Comparison of ENCODE assay signal across 8 mouse cellular contexts in genomic region chr3:96172197-96173178, GRCm38 (mm10). TPM values are rescaled to one million over a fixed set of nuclear protein-coding genes. Genes with fewer than 3 reads are reported as not detected.
DNase-seq lines count a peak whose midpoint lies in the region; ATAC-seq and TF ChIP-seq lines count a peak whose summit lies in the region.

Gene Sf3b4 (plus strand): TSS chr3:96172332.

- no peaks in the 10 kb centered on the region for H3K9me3 ChIP-seq in heart, embryonic 11.5 days (replicated peaks; ENCODE audit: control insufficient read depth, low read length)
- H3K9me3 ChIP-seq in kidney, postnatal 0 days (replicated peaks; ENCODE audit: low read length): no peaks in the 10 kb centered on the region
- H3K9me3 ChIP-seq in liver, embryonic 13.5 days (replicated peaks): no peaks in the 10 kb centered on the region
- no peaks in the 10 kb centered on the region for H3K9me3 ChIP-seq in stomach, embryonic 16.5 days (replicated peaks; ENCODE audit: control insufficient read depth, low read length)

- H3K36me3 ChIP-seq in heart, embryonic 11.5 days (ENCODE audit: control insufficient read depth, insufficient read depth, low read length): peaks cover 20% of the 10 kb centered on the region
- peaks cover 26% of the 10 kb centered on the region for H3K36me3 ChIP-seq in kidney, postnatal 0 days (ENCODE audit: insufficient read depth, low read length)
- peaks cover 41% of the 10 kb centered on the region for H3K36me3 ChIP-seq in liver, embryonic 13.5 days
- H3K36me3 ChIP-seq in stomach, embryonic 16.5 days (ENCODE audit: control insufficient read depth, insufficient read depth, low read length): peaks cover 17% of the 10 kb centered on the region; the same call in 1 of the 2 replicates

- no peaks in the 10 kb centered on the region for H3K27me3 ChIP-seq in heart, embryonic 11.5 days (ENCODE audit: control insufficient read depth, insufficient read depth, low read length)
- H3K27me3 ChIP-seq in kidney, postnatal 0 days (ENCODE audit: insufficient read depth, low read length): no peaks in the 10 kb centered on the region
- no peaks in the 10 kb centered on the region for H3K27me3 ChIP-seq in liver, embryonic 13.5 days
- H3K27me3 ChIP-seq in stomach, embryonic 16.5 days (ENCODE audit: control insufficient read depth, insufficient read depth, low read length): no peaks in the 10 kb centered on the region

- peak within 1 kb of the TSS; percentile 87 for H3K4me2 ChIP-seq in heart, embryonic 11.5 days
- H3K4me2 ChIP-seq in kidney, postnatal 0 days (ENCODE audit: low read length): peak within 1 kb of the TSS; percentile 93
- H3K4me2 ChIP-seq in liver, embryonic 13.5 days: peak within 1 kb of the TSS; percentile 85
- H3K4me2 ChIP-seq in stomach, embryonic 16.5 days (ENCODE audit: low read depth, low read length): peak within 1 kb of the TSS; percentile 82

- peak within 1 kb of the TSS; percentile 97 for H3K9ac ChIP-seq in heart, embryonic 11.5 days (ENCODE audit: low read depth, low read length)
- H3K9ac ChIP-seq in kidney, postnatal 0 days (ENCODE audit: low read depth, low read length): peak within 1 kb of the TSS; percentile 81
- H3K9ac ChIP-seq in liver, embryonic 13.5 days: peak within 1 kb of the TSS; percentile 88
- H3K9ac ChIP-seq in stomach, embryonic 16.5 days (ENCODE audit: low read length): peak within 1 kb of the TSS; percentile 79

- DNase-seq in CD4-positive helper T cell, adult 2 months (ENCODE audit: low read depth, low spot score): peak; percentile 97
- DNase-seq in brain, adult 2 months (ENCODE audit: low read depth, low spot score): peak; percentile 96
- DNase-seq in kidney, postnatal 0 days (ENCODE audit: low spot score): peak; percentile 97
- peak; percentile 73 for DNase-seq in liver, embryonic 13.5 days
- DNase-seq in neural tube, embryonic 10.5 days (ENCODE audit: extremely low spot score, low spot score): peak; percentile 99

- WGBS in heart, embryonic 11.5 days (ENCODE audit: insufficient replicate concordance): under 1% methylated on average over 58 of the region's 58 CpGs
- whole genome bisulfite sequencing in kidney, postnatal 0 days: 1% methylated on average over 58 of the region's 58 CpGs
- under 1% methylated on average over 58 of the region's 58 CpGs for WGBS in liver, embryonic 13.5 days (ENCODE audit: insufficient replicate concordance)
- 0% methylated on average over 56 of the region's 58 CpGs for WGBS in stomach, embryonic 16.5 days

- peaks cover 14% of the 10 kb centered on the region for H3K4me1 ChIP-seq in heart, embryonic 11.5 days (ENCODE audit: control insufficient read depth, insufficient read depth, low read length)
- H3K4me1 ChIP-seq in kidney, postnatal 0 days (replicated peaks; ENCODE audit: insufficient read depth, low read length): peaks cover 20% of the 10 kb centered on the region
- peaks cover 61% of the 10 kb centered on the region for H3K4me1 ChIP-seq in liver, embryonic 13.5 days (replicated peaks)
- H3K4me1 ChIP-seq in stomach, embryonic 16.5 days (ENCODE audit: control insufficient read depth, insufficient read depth, low read length): peaks cover 15% of the 10 kb centered on the region

- H3K27ac ChIP-seq in heart, embryonic 11.5 days (ENCODE audit: low read depth, low read length): peak within 1 kb of the TSS; percentile 99
- peak within 1 kb of the TSS; percentile 99 for H3K27ac ChIP-seq in kidney, postnatal 0 days
- H3K27ac ChIP-seq in liver, embryonic 13.5 days: peak within 1 kb of the TSS; percentile 96
- peak within 1 kb of the TSS; percentile 99 for H3K27ac ChIP-seq in stomach, embryonic 16.5 days (ENCODE audit: low read length)

- no peak for TF ChIP-seq CTCF in kidney, postnatal 0 days (IDR thresholded peaks at IDR 0.05; ENCODE audit: low read depth)

- peak within 1 kb of the TSS; percentile 93 for H3K4me3 ChIP-seq in heart, embryonic 11.5 days (ENCODE audit: low read depth, low read length)
- peak within 1 kb of the TSS; percentile 98 for H3K4me3 ChIP-seq in kidney, postnatal 0 days (replicated peaks; ENCODE audit: low read depth, low read length)
- peak within 1 kb of the TSS; percentile 90 for H3K4me3 ChIP-seq in liver, embryonic 13.5 days (replicated peaks)
- peak within 1 kb of the TSS; percentile 89 for H3K4me3 ChIP-seq in stomach, embryonic 16.5 days (replicated peaks; ENCODE audit: low read length)

- ATAC-seq in erythroblast, adult 5-6 weeks (replicated peaks; ENCODE audit: low FRiP score, poor library complexity, severe bottlenecking): peak; percentile 95
- peak; percentile 84 for ATAC-seq in heart, embryonic 11.5 days (replicated peaks; ENCODE audit: insufficient number of reproducible peaks, low FRiP score, low TSS enrichment)
- peak; percentile 92 for ATAC-seq in kidney, postnatal 0 days (replicated peaks; ENCODE audit: low FRiP score, low read depth)
- ATAC-seq in liver, embryonic 13.5 days (ENCODE audit: low read depth): peak; percentile 92
- ATAC-seq in stomach, embryonic 16.5 days (ENCODE audit: insufficient read depth, low FRiP score): peak; percentile 95

RNA-seq across cellular contexts. Expression of gene Sf3b4, which starts in this region (rescaled TPM):
- 20.9 and 24.9 TPM in 2 replicates for total RNA-seq in erythroblast, adult 5-6 weeks (2015; ENCODE audit: low replicate concordance)
- 3.6 and 3.8 TPM in 2 replicates for total RNA-seq in erythroblast, adult 5-6 weeks (2017; ENCODE audit: low replicate concordance)
- 119 and 126 TPM in 2 replicates for polyA plus RNA-seq in heart, embryonic 11.5 days (2014; fragmentation: Nextera tagmentation; extraction: Ambion mirVana)
- polyA plus RNA-seq in kidney, postnatal 0 days (2015; fragmentation: Nextera tagmentation; extraction: Ambion mirVana): 128 and 138 TPM in 2 replicates
- 103 and 110 TPM in 2 replicates for polyA plus RNA-seq in liver, embryonic 13.5 days (2015; fragmentation: Nextera tagmentation; extraction: Ambion mirVana)
- polyA plus RNA-seq in stomach, embryonic 16.5 days (2015; fragmentation: Nextera tagmentation; extraction: Ambion mirVana): 124 and 125 TPM in 2 replicates

Comparison
In these comparisons a context has a peak if more than half of its experiments do, and no peak if none do; other contexts are left out.
1. Peak in every context shown above with its lines: DNase-seq, ATAC-seq, H3K4me3 ChIP-seq and H3K27ac ChIP-seq.